ENCODE assay signal across 9 mouse cellular contexts in genomic region chr6:88752711-88753219, GRCm38 (mm10). TPM values are rescaled to one million over a fixed set of nuclear protein-coding genes. Genes with fewer than 3 reads are reported as not detected.
DNase-seq lines count a peak whose midpoint lies in the region; ATAC-seq and TF ChIP-seq lines count a peak whose summit lies in the region.
"Had no signal": no experiment of that assay in that cellular context is flagged by ENCODE, and none has a peak within 500 bp of the region (broad histone marks: within the 10 kb centered on the region; RNA-seq: fewer than 3 reads in every experiment).

No protein-coding gene starts in this region.

- H3K27me3 ChIP-seq in heart, embryonic 14.5 days (ENCODE audit: control insufficient read depth, insufficient read depth, low read length): no peaks in the 10 kb centered on the region
- no peaks in the 10 kb centered on the region for H3K27me3 ChIP-seq in hindbrain, embryonic 11.5 days (ENCODE audit: control insufficient read depth, insufficient read depth, low read length)
- no peaks in the 10 kb centered on the region for H3K27me3 ChIP-seq in liver, embryonic 13.5 days

- H3K4me2 ChIP-seq in heart, embryonic 14.5 days (ENCODE audit: low read length): no peak overlapping the region
- no peak overlapping the region for H3K4me2 ChIP-seq in hindbrain, embryonic 11.5 days (replicated peaks; ENCODE audit: low read depth, low read length)
- no peak overlapping the region for H3K4me2 ChIP-seq in liver, embryonic 13.5 days

- TF ChIP-seq POLR2A in cortical plate, adult 2 months (IDR thresholded peaks at IDR 0.05; ENCODE audit: extremely low read depth, insufficient read depth, low read length): peak; percentile 17; the same call in 1 of the 2 replicates

- WGBS in heart, embryonic 14.5 days: 21% methylated on average over 5 of the region's 5 CpGs
- WGBS in hindbrain, embryonic 11.5 days: 54% methylated on average over 5 of the region's 5 CpGs
- WGBS in liver, embryonic 13.5 days (ENCODE audit: insufficient replicate concordance): 69% methylated on average over 5 of the region's 5 CpGs

- no peaks in the 10 kb centered on the region for H3K9me3 ChIP-seq in heart, embryonic 14.5 days (ENCODE audit: control insufficient read depth, low read length)
- no peaks in the 10 kb centered on the region for H3K9me3 ChIP-seq in hindbrain, embryonic 11.5 days (ENCODE audit: control insufficient read depth, low read length)
- no peaks in the 10 kb centered on the region for H3K9me3 ChIP-seq in liver, embryonic 13.5 days (replicated peaks)
- H3K9me3 ChIP-seq: G1E had no signal

- peaks cover 8 to 12% of the 10 kb centered on the region in 2 experiments for H3K4me1 ChIP-seq in heart, embryonic 14.5 days (ENCODE audit: control insufficient read depth in 2 of 2, insufficient read depth in 2 of 2, low read length in 2 of 2)
- peaks cover 14% of the 10 kb centered on the region; the same call in 1 of the 2 replicates for H3K4me1 ChIP-seq in cortical plate, adult 2 months (ENCODE audit: control insufficient read depth, insufficient read depth, low read length)
- H3K4me1 ChIP-seq in hindbrain, embryonic 11.5 days (replicated peaks; ENCODE audit: control insufficient read depth, insufficient read depth, low read length): no peaks in the 10 kb centered on the region
- peaks cover 96% of the 10 kb centered on the region for H3K4me1 ChIP-seq in liver, embryonic 13.5 days (replicated peaks)

- peak; percentile 49 for ATAC-seq in heart, embryonic 14.5 days (ENCODE audit: insufficient number of reproducible peaks, insufficient read depth, low FRiP score, low read depth)
- peak; percentile 59 for ATAC-seq in hindbrain, embryonic 11.5 days (ENCODE audit: low FRiP score)
- peak; percentile 30 for ATAC-seq in liver, embryonic 13.5 days (ENCODE audit: low read depth)
- ATAC-seq in inflammation-experienced regulatory T-cells, adult 6 months: no peak
- ATAC-seq in erythroblast, adult 5-6 weeks (replicated peaks; ENCODE audit: low FRiP score, poor library complexity, severe bottlenecking): no peak

- H3K9ac ChIP-seq in heart, embryonic 14.5 days (ENCODE audit: low read length): no peak overlapping the region; the same call in 1 of the 2 replicates
- no peak overlapping the region for H3K9ac ChIP-seq in hindbrain, embryonic 11.5 days (ENCODE audit: low read depth, low read length)
- peak overlapping the region; percentile 31; the same call in 1 of the 2 replicates for H3K9ac ChIP-seq in liver, embryonic 13.5 days

- H3K4me3 ChIP-seq in heart, embryonic 14.5 days (ENCODE audit: control insufficient read depth in 1 of 2, insufficient read depth in 1 of 2, low read depth in 1 of 2, low read length in 2 of 2): no peak overlapping the region
- no peak overlapping the region for H3K4me3 ChIP-seq in cortical plate, adult 2 months (ENCODE audit: insufficient read depth, low read length)
- no peak overlapping the region for H3K4me3 ChIP-seq in hindbrain, embryonic 11.5 days (ENCODE audit: low read depth, low read length)
- no peak overlapping the region for H3K4me3 ChIP-seq in liver, embryonic 13.5 days (replicated peaks)

- intact Hi-C loops in heart, postnatal 10 days (cut with DNase I): no loop called here

- H3K27ac ChIP-seq in heart, embryonic 14.5 days (replicated peaks in 1 of 2; ENCODE audit: control insufficient read depth in 1 of 2, insufficient read depth in 1 of 2, low read depth in 2 of 2, low read length in 2 of 2): peak overlapping the region; percentile 75 to 79
- H3K27ac ChIP-seq in cortical plate, adult 2 months (ENCODE audit: insufficient read depth, low read length): no peak overlapping the region
- no peak overlapping the region for H3K27ac ChIP-seq in hindbrain, embryonic 11.5 days (ENCODE audit: low read depth, low read length)
- peak overlapping the region; percentile 53 for H3K27ac ChIP-seq in liver, embryonic 13.5 days

- H3K36me3 ChIP-seq in heart, embryonic 14.5 days (ENCODE audit: control insufficient read depth, insufficient read depth, low read length): no peaks in the 10 kb centered on the region
- no peaks in the 10 kb centered on the region for H3K36me3 ChIP-seq in hindbrain, embryonic 11.5 days (ENCODE audit: control insufficient read depth, insufficient read depth, low read length)
- peaks cover 33% of the 10 kb centered on the region for H3K36me3 ChIP-seq in liver, embryonic 13.5 days
- H3K36me3 ChIP-seq: G1E had no signal

- no peak for DNase-seq in heart, postnatal 10 days
- DNase-seq in hindbrain, embryonic 11.5 days (ENCODE audit: low spot score): no peak
- no peak for DNase-seq in liver, embryonic 13.5 days
- DNase-seq in adrenal gland, adult (ENCODE audit: inconsistent age in 2 of 2, low spot score in 1 of 2): no peak

- 0 out of 2 replicates have a peak, but pooled peaks have one; percentile 2 for TF ChIP-seq CTCF in cortical plate, adult 2 months (IDR thresholded peaks at IDR 0.05; ENCODE audit: extremely low read depth, insufficient read depth, low read length)

RNA-seq across cellular contexts. Expression of gene Mgll, which starts 28.6 kb away (rescaled TPM):
- 25.9 and 28.7 TPM in 2 replicates for polyA plus RNA-seq in heart, embryonic 14.5 days (2014; fragmentation: Nextera tagmentation; extraction: Ambion mirVana)
- total RNA-seq in heart, postnatal 10 days (2021): 100 to 1,000 TPM; 187 to 225 TPM
- 220 TPM in 2 replicates for polyA plus RNA-seq in cortical plate, adult 2 months (2012; rRNA removed)
- 4.6 and 6.0 TPM in 2 replicates for polyA plus RNA-seq in hindbrain, embryonic 11.5 days (2014; fragmentation: Nextera tagmentation; extraction: Ambion mirVana)
- 66.8 and 68.8 TPM in 2 replicates for polyA plus RNA-seq in liver, embryonic 13.5 days (2015; fragmentation: Nextera tagmentation; extraction: Ambion mirVana)
- 1 to 10 TPM in 2 of 3 experiments, not detected in 1; 1.2 to 2.3 TPM for polyA plus RNA-seq in inflammation-experienced regulatory T-cells, adult 6 months (2017; shearing (Covaris generic))
- total RNA-seq in erythroblast, adult 5-6 weeks (2015; ENCODE audit: low replicate concordance): 29.8 and 41.2 TPM in 2 replicates
- total RNA-seq in erythroblast, adult 5-6 weeks (2017; ENCODE audit: low replicate concordance): 44.1 and 78.5 TPM in 2 replicates

Comparison
In these comparisons a context has a peak if more than half of its experiments do, and no peak if none do; other contexts are left out.
1. ATAC-seq: peak in heart, embryonic 14.5 days (single experiment), hindbrain, embryonic 11.5 days (single experiment) and liver, embryonic 13.5 days (single experiment); none in inflammation-experienced regulatory T-cells, adult 6 months (single experiment) and erythroblast, adult 5-6 weeks (single experiment).
2. H3K27ac ChIP-seq: peak in heart, embryonic 14.5 days (2 of 2) and liver, embryonic 13.5 days (single experiment); none in cortical plate, adult 2 months (single experiment) and hindbrain, embryonic 11.5 days (single experiment).